Mouse (Mus musculus) embryonic fibroblast, embryonic 13.5 days (primary cell): ENCODE data around the gene Car11.

Source experiments
- CTCF ChIP-seq: IDR thresholded peaks from 2 replicates; pipeline ENCODE4 v1.5.1; 2011; ENCODE audit warnings: mild to moderate bottlenecking, control low read depth, low read length, moderate library complexity, borderline replicate concordance; ENCODE audit not compliant: insufficient read depth
- POLR2A ChIP-seq: IDR thresholded peaks from 2 replicates; pipeline ENCODE4 v1.6.1; 2011; ENCODE audit warnings: low read depth, mild to moderate bottlenecking, control low read depth, low read length, moderate library complexity

- TF ChIP-seq CTCF (no peak), POLR2A (peak; percentile 34; the same call in 1 of the 2 replicates)
These were observed 10.2 kb downstream of the Car11 start for GRCm38 (mm10) chr7:45709677-45710355.
